Mouse (Mus musculus) lung, adult 2 months (tissue): ENCODE data around the gene Laptm5.

ENCODE experiments used
- CTCF ChIP-seq: fragments of 200-500 bp; IDR thresholded peaks from 2 replicates; pipeline ENCODE4 v1.5.1; 2011; ENCODE audit warnings: mild to moderate bottlenecking, low read length, control low read depth; ENCODE audit not compliant: insufficient read depth
- POLR2A ChIP-seq: fragments of 200-500 bp; IDR thresholded peaks from 2 replicates; pipeline ENCODE4 v1.6.1; 2011; ENCODE audit warnings: low read depth, mild to moderate bottlenecking, control low read depth, low read length, borderline replicate concordance; ENCODE audit errors: extremely low read depth

DNA sequence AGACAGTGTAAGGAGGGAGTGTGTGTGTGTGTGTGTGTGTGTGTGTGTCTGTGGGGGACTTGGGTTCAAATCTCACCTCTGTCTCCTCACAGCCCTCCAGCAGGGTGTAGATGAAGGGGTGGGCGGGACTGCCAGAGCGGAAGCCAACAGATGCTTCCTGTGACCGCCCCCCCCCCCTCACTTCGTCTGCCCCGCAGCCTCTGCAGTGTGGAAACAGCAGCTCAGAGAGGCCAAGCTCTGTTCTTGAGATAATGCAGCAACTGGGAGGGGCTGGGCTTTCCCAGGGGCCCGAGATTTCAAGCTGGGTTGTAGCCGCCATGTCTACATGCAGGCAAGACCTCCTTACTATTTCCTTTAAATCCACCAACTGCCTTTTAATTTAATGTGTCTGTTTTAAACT is 2.3 kb upstream of the Laptm5 start:
- TF ChIP-seq POLR2A (no peak), CTCF (no peak)
